Mouse (Mus musculus): ENCODE data around the gene Zfx.

Zfx gene

DNA sequence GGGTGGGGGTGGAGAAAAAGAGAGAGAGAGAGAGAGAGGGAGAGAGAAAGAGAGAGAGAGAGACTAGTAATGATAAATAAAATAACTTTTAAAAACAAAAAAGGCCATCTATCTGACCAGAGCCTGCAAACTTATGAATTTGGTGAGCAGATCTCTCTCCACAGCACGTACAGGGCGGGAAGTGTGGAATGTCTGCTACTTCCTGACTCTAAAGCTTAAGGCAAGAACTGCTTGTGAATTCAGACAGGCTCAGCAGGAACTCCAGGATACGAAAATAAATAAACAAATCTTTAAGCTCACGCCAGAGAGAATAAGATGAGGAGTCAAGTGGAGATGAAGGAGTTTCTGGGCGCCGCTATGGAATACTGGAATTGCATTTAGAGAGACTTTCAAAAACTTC lies 64.8 kb downstream of the Zfx start:
- DNase-seq: no peak

DNA sequence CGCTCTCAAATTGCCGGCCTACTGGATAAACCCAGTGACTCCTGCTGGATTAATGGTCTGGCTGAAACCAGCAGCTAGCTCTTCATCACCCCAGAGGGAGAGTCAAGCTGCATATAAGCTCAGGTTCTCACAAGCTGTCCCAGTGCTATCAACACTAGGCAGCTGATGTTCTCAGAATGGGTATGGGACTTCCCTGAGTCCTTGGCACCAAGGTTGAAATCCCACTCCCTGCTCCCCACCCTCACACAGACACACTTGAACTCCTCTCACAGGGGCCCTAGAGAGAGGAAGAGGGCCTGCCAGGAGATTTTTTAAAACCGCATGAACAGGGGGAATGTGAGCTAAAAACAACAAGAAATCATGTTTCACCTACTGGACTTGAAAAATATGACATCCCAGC lies 74.5 kb downstream of the Zfx start:
- DNase-seq: no peak

DNA sequence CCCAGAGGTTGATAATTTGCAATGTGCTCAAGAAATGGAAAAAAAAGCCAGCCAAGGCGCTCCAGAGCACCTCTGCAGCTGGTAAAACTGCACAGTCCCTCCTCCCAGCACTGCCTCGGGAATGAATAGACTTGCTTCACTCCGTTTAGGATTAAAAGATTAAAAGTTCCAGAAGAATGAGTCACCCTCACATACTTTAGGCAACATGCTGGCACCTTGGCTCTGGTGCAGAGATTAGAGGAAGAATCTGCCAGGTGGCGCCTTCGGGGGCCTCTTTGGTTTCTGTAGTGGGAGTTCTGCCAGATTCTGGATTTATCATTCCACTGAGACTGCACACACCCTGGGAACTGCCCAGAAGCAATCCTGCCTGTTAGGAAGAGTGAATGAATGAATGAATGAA lies 75.5 kb downstream of the Zfx start:
- DNase-seq: peak in 1 of 2 experiments; percentile 4

DNA sequence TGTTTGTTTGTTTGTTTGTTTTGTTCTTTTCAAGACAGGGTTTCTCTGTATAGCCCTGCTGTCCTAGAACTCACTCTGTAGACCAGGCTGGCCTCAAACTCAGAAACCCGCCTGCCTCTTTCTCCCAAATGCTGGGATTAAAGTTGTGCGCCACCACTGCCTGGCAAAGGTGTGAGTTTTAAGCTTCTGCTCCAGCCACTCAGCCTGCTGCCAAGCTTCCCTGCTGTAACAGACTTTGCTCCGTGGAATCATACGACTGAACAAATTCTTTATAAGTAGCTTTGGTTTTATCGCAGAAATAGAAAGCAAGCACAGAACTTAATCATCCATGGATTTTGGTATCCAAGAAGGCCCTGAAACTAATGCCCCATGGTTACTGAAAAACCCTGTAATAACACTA lies 76.1 kb downstream of the Zfx start:
- DNase-seq: no peak

DNA sequence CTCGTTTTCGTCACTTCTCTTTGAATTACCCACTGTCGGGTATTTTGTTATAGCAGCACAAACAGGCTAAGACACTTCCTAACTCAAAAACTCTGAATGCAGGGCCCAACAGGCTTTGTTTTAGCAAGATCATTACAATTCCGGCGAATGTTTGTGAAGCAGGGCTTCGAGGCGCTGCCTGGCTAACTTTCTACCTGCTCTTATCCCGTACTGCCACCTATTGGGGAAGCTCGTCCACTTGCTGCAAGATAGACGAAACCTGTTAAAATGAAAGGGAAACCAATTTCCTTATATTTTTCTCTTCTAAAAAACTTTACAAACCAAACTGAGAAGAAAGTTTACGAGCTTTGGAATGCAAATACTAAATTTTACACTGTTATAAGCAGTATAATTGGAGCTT lies 90.6 kb downstream of the Zfx start:
- peak in 1 of 2 experiments; percentile 17 for DNase-seq

DNA sequence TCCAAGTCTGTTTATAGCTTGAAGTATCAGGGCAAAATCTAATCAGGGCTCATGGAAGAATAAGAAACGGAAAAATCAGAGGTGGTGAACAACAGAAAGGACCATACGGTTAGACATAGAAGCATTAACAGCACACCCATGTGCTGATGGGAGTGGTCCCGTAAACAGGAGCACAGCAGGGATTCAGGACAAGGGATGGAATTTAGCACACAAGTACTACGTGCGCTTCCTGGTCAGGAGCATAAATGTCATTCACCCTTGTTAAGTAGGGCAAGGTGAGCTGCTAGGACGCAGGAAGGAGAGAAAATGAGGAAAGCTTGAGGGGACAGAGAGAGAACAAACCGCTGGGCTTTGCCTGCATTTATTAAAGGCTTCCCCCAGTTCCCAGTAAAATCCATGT lies 93.4 kb downstream of the Zfx start:
- no peak for DNase-seq
